Mouse (Mus musculus) lung, embryonic 16.5 days (tissue): ENCODE results near the gene Foxp2. TPM values are rescaled to one million over a fixed set of nuclear protein-coding genes. Genes with fewer than 3 reads are reported as not detected.

ENCODE experiments used
- ATAC-seq: fragments of 200-750 bp; cut with Nextera tagmentation; 2 replicates; pipeline ENCODE4 v1.8.0; 2017; ENCODE audit warnings: low read depth, mild to moderate bottlenecking, moderate library complexity
- H3K27ac ChIP-seq: fragments of 300-500 bp; sonication (generic); 2 replicates; pipeline ENCODE4 v1.5.1; 2014; ENCODE audit warnings: mild to moderate bottlenecking, control low read depth, low read length
- H3K27me3 ChIP-seq: fragments of 300-500 bp; sonication (generic); 2 replicates; pipeline ENCODE4 v1.6.1; 2014; ENCODE audit warnings: low read depth, low read length, mixed read lengths; ENCODE audit not compliant: control insufficient read depth, insufficient read depth
- H3K36me3 ChIP-seq: fragments of 300-500 bp; sonication (generic); 2 replicates; pipeline ENCODE4 v1.6.1; 2014; ENCODE audit warnings: low read length; ENCODE audit not compliant: control insufficient read depth, insufficient read depth
- H3K4me1 ChIP-seq: fragments of 300-500 bp; sonication (generic); replicated peaks from 2 replicates; pipeline ENCODE4 v1.6.1; 2014; ENCODE audit warnings: low read length, mixed read lengths; ENCODE audit not compliant: control insufficient read depth, insufficient read depth
- H3K4me2 ChIP-seq: fragments of 300-500 bp; sonication (generic); 2 replicates; pipeline ENCODE4 v1.6.1; 2014; ENCODE audit warnings: low read depth, low read length, control low read depth
- H3K4me3 ChIP-seq: fragments of 300-500 bp; sonication (generic); 2 replicates; pipeline ENCODE4 v1.5.1; 2014; ENCODE audit warnings: mild to moderate bottlenecking, low read length, control low read depth
- H3K9ac ChIP-seq: fragments of 300-500 bp; sonication (generic); 2 replicates; pipeline ENCODE4 v1.6.1; 2014; ENCODE audit warnings: low read length, control low read depth
- H3K9me3 ChIP-seq: fragments of 300-500 bp; sonication (generic); 2 replicates; pipeline ENCODE4 v1.6.1; 2016; ENCODE audit warnings: low read length; ENCODE audit not compliant: control insufficient read depth
- WGBS: fragments of 180-500 bp; shearing (Covaris S2); extraction: QIAGEN DNeasy Blood & Tissue Kit; methylation state at CpG from one replicate; pipeline ENCODE4 v1.1.7; 2014; 5-methylcytosine and 5-hydroxymethylcytosine counted together
- polyA plus RNA-seq: library from polyadenylated mRNA; unstranded; fragments of >200 nt; fragmentation: Nextera tagmentation; extraction: Ambion mirVana; gene quantifications from 2 replicates; pipeline ENCODE4 v1.2.1, GENCODE M21; 2015

The Foxp2 gene
- polyA plus RNA-seq, 1 experiment from 2014 or later, result 94.7 TPM

- Histone ChIP-seq H3K4me3 (no peak overlapping the region), H3K4me1 (no peaks in the 10 kb centered on the region), H3K4me2 (no peak overlapping the region), H3K9me3 (no peaks in the 10 kb centered on the region), H3K36me3 (no peaks in the 10 kb centered on the region), H3K27ac (no peak overlapping the region), H3K27me3 (no peaks in the 10 kb centered on the region), H3K9ac (no peak overlapping the region)
- no peak for ATAC-seq
Observed at GRCm38 (mm10) chr6:15176754-15177153, 275.6 kb downstream of the Foxp2 start.

GRCm38 (mm10) chr6:15192877-15193276 is 291.7 kb downstream of the Foxp2 start:
- Histone ChIP-seq H3K4me2 (no peak overlapping the region), H3K4me3 (no peak overlapping the region), H3K9me3 (no peaks in the 10 kb centered on the region), H3K36me3 (no peaks in the 10 kb centered on the region), H3K27ac (no peak overlapping the region), H3K4me1 (no peaks in the 10 kb centered on the region), H3K27me3 (no peaks in the 10 kb centered on the region), H3K9ac (no peak overlapping the region)
- WGBS, result 72% methylated on average over 5 of the region's 5 CpGs
- ATAC-seq, result no peak

GRCm38 (mm10) chr6:15242176-15242942 is 341.2 kb downstream of the Foxp2 start:
- Histone ChIP-seq H3K36me3 (no peaks in the 10 kb centered on the region), H3K4me1 (no peaks in the 10 kb centered on the region), H3K27ac (no peak overlapping the region), H3K4me2 (no peak overlapping the region), H3K9ac (no peak overlapping the region), H3K4me3 (no peak overlapping the region), H3K27me3 (no peaks in the 10 kb centered on the region), H3K9me3 (no peaks in the 10 kb centered on the region)
- ATAC-seq, result no peak
- WGBS, result 47% methylated on average over 10 of the region's 10 CpGs

- H3K27me3 ChIP-seq, result no peaks in the 10 kb centered on the region
- 0 out of 2 replicates have a peak overlapping the region, but pooled peaks have one; percentile 0 for H3K4me3 ChIP-seq
- 3% methylated on average over 7 of the region's 7 CpGs for WGBS
- no peaks in the 10 kb centered on the region for H3K36me3 ChIP-seq
- peak overlapping the region; percentile 31 for H3K4me2 ChIP-seq
- H3K9ac ChIP-seq, result no peak overlapping the region
- no peak overlapping the region for H3K27ac ChIP-seq
- H3K4me1 ChIP-seq, result peaks cover 7% of the 10 kb centered on the region; the same call in 1 of the 2 replicates
- no peak for ATAC-seq
- no peaks in the 10 kb centered on the region for H3K9me3 ChIP-seq
Observed at GRCm38 (mm10) chr6:15257393-15257792, 356.2 kb downstream of the Foxp2 start.

GRCm38 (mm10) chr6:15257893-15258292 is 356.7 kb downstream of the Foxp2 start:
- Histone ChIP-seq H3K4me3 (0 out of 2 replicates have a peak overlapping the region, but pooled peaks have one; percentile 0), H3K27ac (no peak overlapping the region), H3K27me3 (no peaks in the 10 kb centered on the region), H3K9ac (no peak overlapping the region), H3K36me3 (no peaks in the 10 kb centered on the region), H3K4me1 (peaks cover 7% of the 10 kb centered on the region; the same call in 1 of the 2 replicates), H3K9me3 (no peaks in the 10 kb centered on the region), H3K4me2 (peak overlapping the region; percentile 31)
- WGBS, result 30% methylated on average over 6 of the region's 6 CpGs
- no peak for ATAC-seq

GRCm38 (mm10) chr6:15268136-15268535 is 367.0 kb downstream of the Foxp2 start:
- Histone ChIP-seq H3K4me1 (no peaks in the 10 kb centered on the region), H3K9ac (no peak overlapping the region), H3K4me3 (no peak overlapping the region), H3K9me3 (no peaks in the 10 kb centered on the region), H3K27ac (no peak overlapping the region), H3K27me3 (no peaks in the 10 kb centered on the region), H3K4me2 (no peak overlapping the region), H3K36me3 (no peaks in the 10 kb centered on the region)
- WGBS, result 81% methylated on average over 2 of the region's 2 CpGs
- no peak for ATAC-seq

- Histone ChIP-seq H3K27me3 (no peaks in the 10 kb centered on the region), H3K4me3 (no peak overlapping the region), H3K4me2 (no peak overlapping the region), H3K9ac (no peak overlapping the region), H3K4me1 (no peaks in the 10 kb centered on the region; the same call in 1 of the 2 replicates), H3K36me3 (no peaks in the 10 kb centered on the region), H3K9me3 (no peaks in the 10 kb centered on the region), H3K27ac (no peak overlapping the region)
- no peak for ATAC-seq
- WGBS, result 26% methylated on average over 3 of the region's 3 CpGs
Observed at GRCm38 (mm10) chr6:15285213-15285612, 384.1 kb downstream of the Foxp2 start.

- Histone ChIP-seq H3K36me3 (no peaks in the 10 kb centered on the region), H3K4me1 (no peaks in the 10 kb centered on the region), H3K9me3 (no peaks in the 10 kb centered on the region), H3K9ac (no peak overlapping the region), H3K27me3 (no peaks in the 10 kb centered on the region), H3K4me3 (no peak overlapping the region), H3K4me2 (no peak overlapping the region), H3K27ac (no peak overlapping the region)
- WGBS, result 67% methylated on average over 5 of the region's 5 CpGs
- no peak for ATAC-seq
Observed at GRCm38 (mm10) chr6:15294081-15294480, 392.9 kb downstream of the Foxp2 start.

- Histone ChIP-seq H3K9ac (no peak overlapping the region), H3K36me3 (no peaks in the 10 kb centered on the region), H3K9me3 (no peaks in the 10 kb centered on the region), H3K27me3 (no peaks in the 10 kb centered on the region), H3K27ac (no peak overlapping the region), H3K4me2 (no peak overlapping the region), H3K4me1 (no peaks in the 10 kb centered on the region), H3K4me3 (no peak overlapping the region)
- no peak for ATAC-seq
- 14% methylated on average over 1 of the region's 1 CpGs for WGBS
Observed at GRCm38 (mm10) chr6:15299279-15299678, 398.1 kb downstream of the Foxp2 start.
